Mouse (Mus musculus) cerebellum, postnatal 4 days (tissue): ENCODE measurements around the gene Bbof1.

Source experiments
- DNase-seq, 2 experiments: peaks; one replicate each; pipeline ENCODE4 v3.0.0; 2022; ENCODE audit warnings: low spot score in 2 of 2, mixed read lengths in 1 of 2

The Bbof1 gene

GRCm38 (mm10) chr12:84408819-84409507 lies at the start of gene Bbof1, which contains the start of gene Entpd5:
Bbof1 (plus strand) TSS chr12:84409071.
Entpd5 (minus strand) TSS chr12:84409029.
- peak; percentile 70 to 90 for DNase-seq

- peak; percentile 81 to 90 for DNase-seq
These were observed 47.0 kb upstream of the Bbof1 start, which contains the start of the genes Coq6 and Fam161b for GRCm38 (mm10) chr12:84361555-84362489. Coq6 (plus strand) TSS chr12:84361657. Fam161b (minus strand) TSS chr12:84361833.

GRCm38 (mm10) chr12:84362872-84363271 lies 46.0 kb upstream of the Bbof1 start:
- no peak for DNase-seq

GRCm38 (mm10) chr12:84364291-84364690 lies 44.6 kb upstream of the Bbof1 start:
- no peak for DNase-seq

GRCm38 (mm10) chr12:84365137-84365536 lies 43.7 kb upstream of the Bbof1 start:
- no peak for DNase-seq

GRCm38 (mm10) chr12:84366971-84367370 lies 41.9 kb upstream of the Bbof1 start:
- DNase-seq = no peak

GRCm38 (mm10) chr12:84371647-84372046 lies 37.2 kb upstream of the Bbof1 start:
- no peak for DNase-seq

GRCm38 (mm10) chr12:84373831-84374481 lies 34.9 kb upstream of the Bbof1 start:
- no peak for DNase-seq

- DNase-seq = no peak
These were observed 26.5 kb upstream of the Bbof1 start for GRCm38 (mm10) chr12:84382369-84382768.

GRCm38 (mm10) chr12:84384644-84385081 lies 24.2 kb upstream of the Bbof1 start:
- no peak for DNase-seq

- DNase-seq = no peak
These were observed 23.5 kb upstream of the Bbof1 start for GRCm38 (mm10) chr12:84385408-84385807.

GRCm38 (mm10) chr12:84388097-84388496 lies 20.8 kb upstream of the Bbof1 start:
- DNase-seq = no peak

- DNase-seq = no peak
These were observed 20.0 kb upstream of the Bbof1 start for GRCm38 (mm10) chr12:84388774-84389400.

GRCm38 (mm10) chr12:84390336-84390735 lies 18.5 kb upstream of the Bbof1 start:
- no peak for DNase-seq

GRCm38 (mm10) chr12:84392681-84393080 lies 16.2 kb upstream of the Bbof1 start:
- no peak for DNase-seq

GRCm38 (mm10) chr12:84393847-84394246 lies 15.0 kb upstream of the Bbof1 start:
- DNase-seq = no peak

- DNase-seq = no peak
These were observed 11.8 kb upstream of the Bbof1 start for GRCm38 (mm10) chr12:84396947-84397679.

- DNase-seq = no peak
These were observed 11.2 kb upstream of the Bbof1 start for GRCm38 (mm10) chr12:84397685-84398084.

- no peak for DNase-seq
These were observed 10.2 kb upstream of the Bbof1 start for GRCm38 (mm10) chr12:84398629-84399028.

GRCm38 (mm10) chr12:84399135-84399534 lies 9.7 kb upstream of the Bbof1 start:
- no peak for DNase-seq

GRCm38 (mm10) chr12:84399663-84400062 lies 9.2 kb upstream of the Bbof1 start:
- DNase-seq = no peak
